Mouse (Mus musculus) adrenal gland, adult 8-10 months (tissue): Measurements from ENCODE around the gene Frk. TPM values are rescaled to one million over a fixed set of nuclear protein-coding genes. Genes with fewer than 3 reads are reported as not detected.
"Not testable (repeated sequence)": the region's sequence is repeated elsewhere in the genome, so short reads cannot be mapped to it uniquely, and the experiment has no call there.

Source experiments
- DNase-seq: peaks from one replicate; pipeline ENCODE4 v3.0.0; 2022
- total RNA-seq, 4 experiments: library from RNA; stranded (reverse); gene quantifications; 2 replicates each; pipeline ENCODE4 v1.2.4; 2022

The Frk gene
- 10 to 100 TPM in 3 of 4 experiments, 1 to 10 TPM in 1; 8.7 to 18.4 (median 13.8) TPM for total RNA-seq

- DNase-seq = peak; percentile 19
Observed at GRCm38 (mm10) chr10:34483297-34484013, at the start of gene Frk. Gene Frk, plus strand, starts transcription at chr10:34483399.

GRCm38 (mm10) chr10:34434191-34434590 is 49.0 kb upstream of the Frk start:
- not testable (repeated sequence) for DNase-seq

- no peak for DNase-seq
Observed at GRCm38 (mm10) chr10:34449469-34449868, 33.7 kb upstream of the Frk start.

GRCm38 (mm10) chr10:34461451-34461850 is 21.7 kb upstream of the Frk start:
- DNase-seq = no peak

- no peak for DNase-seq
Observed at GRCm38 (mm10) chr10:34464321-34464720, 18.9 kb upstream of the Frk start.

GRCm38 (mm10) chr10:34469037-34469436 is 14.2 kb upstream of the Frk start:
- no peak for DNase-seq

GRCm38 (mm10) chr10:34479942-34480455 is 3.2 kb upstream of the Frk start:
- DNase-seq = no peak

- DNase-seq = peak; percentile 25
Observed at GRCm38 (mm10) chr10:34484014-34484411, 814 bp downstream of the Frk start.

GRCm38 (mm10) chr10:34485079-34485478 is 1.9 kb downstream of the Frk start:
- no peak for DNase-seq

GRCm38 (mm10) chr10:34507807-34508206 is 24.6 kb downstream of the Frk start:
- no peak for DNase-seq

- no peak for DNase-seq
Observed at GRCm38 (mm10) chr10:34508593-34508992, 25.4 kb downstream of the Frk start.

GRCm38 (mm10) chr10:34509256-34509655 is 26.1 kb downstream of the Frk start:
- DNase-seq = peak; percentile 5

- DNase-seq = no peak
Observed at GRCm38 (mm10) chr10:34511192-34511591, 28.0 kb downstream of the Frk start.

- DNase-seq = no peak
Observed at GRCm38 (mm10) chr10:34512551-34512950, 29.4 kb downstream of the Frk start.

- DNase-seq = no peak
Observed at GRCm38 (mm10) chr10:34525598-34525997, 42.4 kb downstream of the Frk start.

GRCm38 (mm10) chr10:34531766-34532165 is 48.6 kb downstream of the Frk start:
- no peak for DNase-seq

- no peak for DNase-seq
Observed at GRCm38 (mm10) chr10:34532507-34532906, 49.3 kb downstream of the Frk start.

GRCm38 (mm10) chr10:34540687-34541086 is 57.5 kb downstream of the Frk start:
- DNase-seq = no peak

- no peak for DNase-seq
Observed at GRCm38 (mm10) chr10:34541717-34542490, 58.7 kb downstream of the Frk start.

- DNase-seq = no peak
Observed at GRCm38 (mm10) chr10:34550612-34551011, 67.4 kb downstream of the Frk start.

GRCm38 (mm10) chr10:34551636-34552035 is 68.4 kb downstream of the Frk start:
- no peak for DNase-seq

- no peak for DNase-seq
Observed at GRCm38 (mm10) chr10:34563518-34564176, 80.4 kb downstream of the Frk start.

GRCm38 (mm10) chr10:34615474-34615873 is 132.3 kb downstream of the Frk start:
- no peak for DNase-seq
